Mouse (Mus musculus): ENCODE measurements around the gene Ppp1cc. TPM values are rescaled to one million over a fixed set of nuclear protein-coding genes. Genes with fewer than 3 reads are reported as not detected.

The Ppp1cc gene
- polyA plus RNA-seq, 2 experiments: 119 to 139 TPM

DNA sequence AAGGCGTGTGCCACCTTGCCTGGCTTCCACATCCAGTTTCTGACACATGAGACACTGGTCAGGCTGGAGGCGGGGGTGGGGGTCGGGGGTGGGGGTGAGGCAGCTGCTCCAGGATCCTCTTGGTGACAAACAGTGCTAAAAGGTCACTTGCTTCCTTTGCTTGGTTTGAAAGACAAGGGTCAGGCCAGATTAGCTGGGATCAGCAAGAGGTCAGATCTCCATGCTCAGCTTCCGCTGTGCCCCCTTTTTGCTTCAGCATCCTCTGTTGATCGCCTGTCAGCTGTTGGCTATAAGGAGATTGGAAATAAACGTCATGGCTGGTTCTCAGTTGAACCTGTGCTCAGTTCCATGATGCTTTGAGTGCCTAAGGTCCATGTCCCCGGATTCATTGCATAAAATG lies 32.4 kb downstream of the Ppp1cc start:
- DNase-seq (ENCODE audit: low read depth in 3 of 3, low spot score in 3 of 3): no peak
- no peak for TF ChIP-seq EP300 (IDR thresholded peaks at IDR 0.05; ENCODE audit: low read depth)
- no peak for TF ChIP-seq CTCF (IDR thresholded peaks at IDR 0.05; ENCODE audit: low read depth)
- no peaks in the 10 kb centered on the region for H3K9me3 ChIP-seq (ENCODE audit: control insufficient read depth, low read length)
- no peaks in the 10 kb centered on the region for H3K27me3 ChIP-seq (ENCODE audit: control insufficient read depth, insufficient read depth, low read length)
- 59% methylated on average over 7 of the region's 7 CpGs for WGBS (ENCODE audit: insufficient replicate concordance)
- no peak for ATAC-seq (ENCODE audit: insufficient read depth)
- H3K4me1 ChIP-seq (replicated peaks; ENCODE audit: control insufficient read depth in 2 of 2, insufficient read depth in 2 of 2, low read length in 1 of 2): peaks cover 0 to 3% of the 10 kb centered on the region in 2 experiments; a peak in 1 of 4 replicates
- H3K9ac ChIP-seq (replicated peaks): no peak overlapping the region
- no peak overlapping the region for H3K4me3 ChIP-seq (ENCODE audit: insufficient read depth in 1 of 2, low read depth in 2 of 2, low read length in 2 of 2)
- H3K4me2 ChIP-seq (ENCODE audit: low read depth): no peak overlapping the region
- H3K36me3 ChIP-seq (replicated peaks; ENCODE audit: control insufficient read depth, insufficient read depth, low read depth): no peaks in the 10 kb centered on the region
- H3K27ac ChIP-seq: no peak overlapping the region

DNA sequence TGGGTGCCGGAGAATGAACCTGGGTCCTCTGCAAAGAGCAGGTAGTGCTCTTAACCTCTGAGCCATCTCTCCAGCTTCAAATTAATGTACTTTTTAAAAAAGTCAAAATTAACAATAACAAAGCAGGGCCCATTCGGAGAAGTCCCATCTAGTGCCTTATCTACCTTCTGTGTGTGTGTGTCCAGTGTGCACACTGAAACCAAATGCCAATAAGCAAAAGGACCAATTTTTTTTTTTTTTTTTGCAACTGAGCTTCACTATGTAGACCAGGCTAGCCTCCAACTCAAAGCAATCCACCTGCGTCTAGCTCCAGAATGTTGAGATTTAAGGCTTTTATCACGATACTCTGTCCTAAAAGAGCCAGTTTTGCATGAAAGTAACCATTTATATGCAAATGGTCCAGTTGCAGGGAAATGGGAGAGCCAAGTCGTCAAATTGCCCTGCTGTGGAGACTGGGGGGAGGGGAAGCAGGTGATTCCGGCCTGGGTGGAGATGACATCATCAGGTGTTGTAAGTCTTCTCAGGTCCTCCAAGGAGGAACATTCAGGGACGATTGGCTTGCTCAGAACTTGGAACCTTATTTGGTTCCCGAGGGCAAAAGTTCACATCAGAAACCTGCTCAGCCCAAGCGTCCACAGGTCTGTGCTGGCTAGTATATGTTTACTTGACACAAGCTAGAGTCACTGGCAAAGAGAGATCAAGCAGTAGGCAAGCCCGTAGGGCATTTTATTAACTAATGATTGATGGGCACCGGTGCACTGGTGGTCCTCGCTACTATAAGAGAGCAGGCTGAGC lies 33.4 kb downstream of the Ppp1cc start:
- no peaks in the 10 kb centered on the region for H3K9me3 ChIP-seq (ENCODE audit: control insufficient read depth, low read length)

DNA sequence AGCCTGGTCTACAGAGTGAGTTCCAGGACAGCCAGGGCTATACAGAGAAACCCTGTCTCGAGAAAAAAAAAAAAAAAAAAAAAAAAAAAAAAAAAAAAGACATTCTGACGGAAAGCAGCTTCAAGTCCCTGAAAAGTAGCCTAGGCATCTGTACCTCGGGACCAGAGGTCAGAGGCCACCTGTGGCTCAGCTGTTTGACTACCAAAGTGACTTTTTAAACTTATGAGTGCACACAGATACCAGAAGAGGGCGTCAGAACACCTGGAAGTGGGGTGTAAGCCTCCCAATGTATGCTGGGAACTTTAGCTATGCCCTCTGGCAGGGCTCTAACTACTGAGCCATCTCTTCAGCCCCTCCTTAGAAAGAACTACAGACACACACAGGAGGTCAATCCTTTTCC lies 34.3 kb downstream of the Ppp1cc start:
- Histone ChIP-seq H3K4me2 (ENCODE audit: low read depth) (no peak overlapping the region), H3K4me1 (replicated peaks; ENCODE audit: control insufficient read depth in 2 of 2, insufficient read depth in 2 of 2, low read length in 1 of 2) (peaks cover 0 to 3% of the 10 kb centered on the region in 2 experiments; a peak in 1 of 4 replicates), H3K27ac (no peak overlapping the region), H3K36me3 (replicated peaks; ENCODE audit: control insufficient read depth, insufficient read depth, low read depth) (no peaks in the 10 kb centered on the region), H3K27me3 (ENCODE audit: control insufficient read depth, insufficient read depth, low read length) (no peaks in the 10 kb centered on the region), H3K9me3 (ENCODE audit: control insufficient read depth, low read length) (no peaks in the 10 kb centered on the region), H3K9ac (replicated peaks) (no peak overlapping the region), H3K4me3 (ENCODE audit: insufficient read depth in 1 of 2, low read depth in 2 of 2, low read length in 2 of 2) (no peak overlapping the region)
- DNase-seq (ENCODE audit: low read depth in 3 of 3, low spot score in 3 of 3) (no peak), ATAC-seq (ENCODE audit: insufficient read depth) (no peak)
- 30% methylated on average over 3 of the region's 4 CpGs for WGBS (ENCODE audit: insufficient replicate concordance)
- no peak for TF ChIP-seq EP300 (IDR thresholded peaks at IDR 0.05; ENCODE audit: low read depth)
- TF ChIP-seq CTCF (IDR thresholded peaks at IDR 0.05; ENCODE audit: low read depth): peak; percentile 27

More for the DNA sequence above, 33.4 kb downstream of the Ppp1cc start:
- WGBS (ENCODE audit: insufficient replicate concordance): 63% methylated on average over 12 of the region's 12 CpGs
- H3K36me3 ChIP-seq (replicated peaks; ENCODE audit: control insufficient read depth, insufficient read depth, low read depth): no peaks in the 10 kb centered on the region
- peaks cover 0 to 3% of the 10 kb centered on the region in 2 experiments; a peak in 1 of 4 replicates for H3K4me1 ChIP-seq (replicated peaks; ENCODE audit: control insufficient read depth in 2 of 2, insufficient read depth in 2 of 2, low read length in 1 of 2)
- no peak overlapping the region for H3K27ac ChIP-seq
- no peaks in the 10 kb centered on the region for H3K27me3 ChIP-seq (ENCODE audit: control insufficient read depth, insufficient read depth, low read length)
- H3K4me2 ChIP-seq (ENCODE audit: low read depth): no peak overlapping the region
- H3K9ac ChIP-seq (replicated peaks): no peak overlapping the region
- H3K4me3 ChIP-seq (ENCODE audit: insufficient read depth in 1 of 2, low read depth in 2 of 2, low read length in 2 of 2): no peak overlapping the region
- no peak for TF ChIP-seq EP300 (IDR thresholded peaks at IDR 0.05; ENCODE audit: low read depth)
- TF ChIP-seq CTCF (IDR thresholded peaks at IDR 0.05; ENCODE audit: low read depth): no peak
- no peak for DNase-seq (ENCODE audit: low read depth in 3 of 3, low spot score in 3 of 3)
- ATAC-seq (ENCODE audit: insufficient read depth): no peak

DNA sequence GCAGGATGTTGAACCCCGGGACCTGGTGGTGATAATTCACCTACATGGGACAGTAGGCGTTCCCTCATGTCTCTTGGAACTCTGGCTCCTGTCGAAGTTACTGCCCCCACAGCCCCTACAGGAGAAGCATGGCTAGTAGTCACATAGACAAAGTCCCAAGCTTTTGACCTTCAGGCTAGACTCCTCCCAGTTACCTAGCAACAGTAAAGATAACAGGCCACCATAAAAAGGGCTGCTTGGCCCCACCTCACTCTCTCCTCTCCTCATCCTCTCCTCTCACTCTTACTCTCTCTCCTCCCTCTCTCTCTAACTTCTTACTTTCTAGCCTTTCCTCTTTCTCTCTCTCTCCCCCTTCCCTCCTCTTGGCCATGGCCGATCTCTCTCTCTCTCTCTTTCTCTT lies 42.8 kb downstream of the Ppp1cc start:
- no peaks in the 10 kb centered on the region for H3K9me3 ChIP-seq (ENCODE audit: control insufficient read depth, low read length)
- H3K27me3 ChIP-seq (ENCODE audit: control insufficient read depth, insufficient read depth, low read length): no peaks in the 10 kb centered on the region
- no peak for ATAC-seq (ENCODE audit: insufficient read depth)
- no peak overlapping the region for H3K9ac ChIP-seq (replicated peaks)
- TF ChIP-seq CTCF (IDR thresholded peaks at IDR 0.05; ENCODE audit: low read depth): no peak
- no peak for TF ChIP-seq EP300 (IDR thresholded peaks at IDR 0.05; ENCODE audit: low read depth)
- DNase-seq (ENCODE audit: low read depth in 3 of 3, low spot score in 3 of 3): no peak
- H3K36me3 ChIP-seq (replicated peaks; ENCODE audit: control insufficient read depth, insufficient read depth, low read depth): no peaks in the 10 kb centered on the region
- H3K27ac ChIP-seq: no peak overlapping the region
- H3K4me2 ChIP-seq (ENCODE audit: low read depth): no peak overlapping the region
- no peak overlapping the region for H3K4me3 ChIP-seq (ENCODE audit: insufficient read depth in 1 of 2, low read depth in 2 of 2, low read length in 2 of 2)
- 71% methylated on average over 4 of the region's 4 CpGs for WGBS (ENCODE audit: insufficient replicate concordance)
- no peaks in the 10 kb centered on the region for H3K4me1 ChIP-seq (replicated peaks; ENCODE audit: control insufficient read depth in 2 of 2, insufficient read depth in 2 of 2, low read length in 1 of 2)

DNA sequence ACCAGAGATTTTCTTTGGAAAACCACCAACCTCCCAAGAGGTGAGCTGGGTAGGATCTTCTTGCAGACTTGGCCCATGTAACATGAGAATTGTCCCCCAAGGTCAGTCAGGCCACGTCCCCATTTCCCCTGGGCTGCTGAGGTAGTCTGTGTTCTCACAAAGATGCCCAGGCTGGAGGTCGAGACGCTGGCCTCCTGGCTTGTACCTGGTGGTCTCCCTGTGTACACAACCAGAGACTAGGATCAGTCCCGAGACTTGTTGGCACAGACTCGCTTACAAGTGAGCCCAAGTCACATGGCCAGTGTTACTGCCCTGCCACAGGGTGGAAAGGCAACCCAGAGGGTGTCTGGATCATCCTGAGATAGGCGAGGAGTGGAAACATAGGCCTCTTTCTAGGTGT lies 43.8 kb downstream of the Ppp1cc start:
- no peaks in the 10 kb centered on the region for H3K27me3 ChIP-seq (ENCODE audit: control insufficient read depth, insufficient read depth, low read length)
- no peak overlapping the region for H3K4me3 ChIP-seq (ENCODE audit: insufficient read depth in 1 of 2, low read depth in 2 of 2, low read length in 2 of 2)
- ATAC-seq (ENCODE audit: insufficient read depth) (no peak), DNase-seq (ENCODE audit: low read depth in 3 of 3, low spot score in 3 of 3) (no peak)
- H3K4me2 ChIP-seq (ENCODE audit: low read depth): no peak overlapping the region
- no peaks in the 10 kb centered on the region for H3K9me3 ChIP-seq (ENCODE audit: control insufficient read depth, low read length)
- no peak for TF ChIP-seq CTCF (IDR thresholded peaks at IDR 0.05; ENCODE audit: low read depth)
- no peak for TF ChIP-seq EP300 (IDR thresholded peaks at IDR 0.05; ENCODE audit: low read depth)
- H3K36me3 ChIP-seq (replicated peaks; ENCODE audit: control insufficient read depth, insufficient read depth, low read depth): no peaks in the 10 kb centered on the region
- H3K9ac ChIP-seq (replicated peaks): no peak overlapping the region
- 61% methylated on average over 6 of the region's 6 CpGs for WGBS (ENCODE audit: insufficient replicate concordance)
- H3K27ac ChIP-seq: no peak overlapping the region
- no peaks in the 10 kb centered on the region for H3K4me1 ChIP-seq (replicated peaks; ENCODE audit: control insufficient read depth in 2 of 2, insufficient read depth in 2 of 2, low read length in 1 of 2)
